Mouse (Mus musculus): ENCODE measurements around the gene Rab40c. TPM values are rescaled to one million over a fixed set of nuclear protein-coding genes. Genes with fewer than 3 reads are reported as not detected.

Gene Rab40c
- polyA plus RNA-seq, 1 experiment from 2014 or later: 36.6 TPM

- no peak overlapping the region for H3K4me3 ChIP-seq
- no peaks in the 10 kb centered on the region for H3K27me3 ChIP-seq
- H3K4me2 ChIP-seq: no peak overlapping the region
- H3K36me3 ChIP-seq: no peaks in the 10 kb centered on the region
- no peaks in the 10 kb centered on the region for H3K9me3 ChIP-seq
- WGBS: 87% methylated on average over 2 of the region's 2 CpGs
- H3K4me1 ChIP-seq: peaks cover 21% of the 10 kb centered on the region
- H3K9ac ChIP-seq: no peak overlapping the region
- ATAC-seq (ENCODE audit: insufficient number of reproducible peaks, insufficient read depth, low FRiP score, low TSS enrichment, low read depth): no peak
- no peak overlapping the region for H3K27ac ChIP-seq
Observed at GRCm38 (mm10) chr17:25869954-25870353, 49.6 kb downstream of the Rab40c start.

- Histone ChIP-seq H3K36me3 (no peaks in the 10 kb centered on the region), H3K4me1 (peaks cover 21% of the 10 kb centered on the region), H3K27ac (no peak overlapping the region), H3K4me2 (no peak overlapping the region), H3K9me3 (no peaks in the 10 kb centered on the region), H3K27me3 (no peaks in the 10 kb centered on the region), H3K9ac (no peak overlapping the region), H3K4me3 (no peak overlapping the region)
- ATAC-seq (ENCODE audit: insufficient number of reproducible peaks, insufficient read depth, low FRiP score, low TSS enrichment, low read depth): no peak
- WGBS: 90% methylated on average over 8 of the region's 8 CpGs
Observed at GRCm38 (mm10) chr17:25869498-25869897, 50.0 kb downstream of the Rab40c start.

- ATAC-seq (ENCODE audit: insufficient number of reproducible peaks, insufficient read depth, low FRiP score, low TSS enrichment, low read depth): peak; percentile 84
- H3K4me2 ChIP-seq: peak within 1 kb of the TSS; percentile 100
- no peaks in the 10 kb centered on the region for H3K9me3 ChIP-seq
- H3K4me3 ChIP-seq: peak within 1 kb of the TSS; percentile 68
- WGBS: under 1% methylated on average over 24 of the region's 24 CpGs
- peak within 1 kb of the TSS; percentile 71 for H3K27ac ChIP-seq
- H3K9ac ChIP-seq: peak within 1 kb of the TSS; percentile 73
- no peaks in the 10 kb centered on the region for H3K27me3 ChIP-seq
- H3K36me3 ChIP-seq: no peaks in the 10 kb centered on the region
- H3K4me1 ChIP-seq: peaks cover 15% of the 10 kb centered on the region
Observed at GRCm38 (mm10) chr17:25868601-25869191, 50.8 kb downstream of the Rab40c start, which contains the start of gene Mcrip2. Gene Mcrip2 (minus strand): TSS chr17:25868764.

- WGBS: under 1% methylated on average over 42 of the region's 42 CpGs
- H3K4me1 ChIP-seq: peaks cover 15% of the 10 kb centered on the region
Observed at GRCm38 (mm10) chr17:25867836-25868600, 51.5 kb downstream of the Rab40c start.

GRCm38 (mm10) chr17:25867509-25867835 lies 52.1 kb downstream of the Rab40c start:
- peak overlapping the region; percentile 68 for H3K4me3 ChIP-seq
- no peaks in the 10 kb centered on the region for H3K36me3 ChIP-seq
- peak overlapping the region; percentile 100 for H3K4me2 ChIP-seq
- ATAC-seq (ENCODE audit: insufficient number of reproducible peaks, insufficient read depth, low FRiP score, low TSS enrichment, low read depth): no peak
- no peak overlapping the region for H3K27ac ChIP-seq
- H3K27me3 ChIP-seq: no peaks in the 10 kb centered on the region
- WGBS: 12% methylated on average over 7 of the region's 7 CpGs
- H3K9ac ChIP-seq: peak overlapping the region; percentile 73
- peaks cover 15% of the 10 kb centered on the region for H3K4me1 ChIP-seq
- H3K9me3 ChIP-seq: no peaks in the 10 kb centered on the region

More at GRCm38 (mm10) chr17:25867836-25868600, 51.5 kb downstream of the Rab40c start:
- Histone ChIP-seq H3K36me3 (no peaks in the 10 kb centered on the region), H3K9ac (peak overlapping the region; percentile 73), H3K9me3 (no peaks in the 10 kb centered on the region), H3K27ac (no peak overlapping the region), H3K4me3 (peak overlapping the region; percentile 68), H3K4me2 (peak overlapping the region; percentile 100), H3K27me3 (no peaks in the 10 kb centered on the region)
- peak; percentile 53; the same call in 1 of the 2 replicates for ATAC-seq (ENCODE audit: insufficient number of reproducible peaks, insufficient read depth, low FRiP score, low TSS enrichment, low read depth)

- peaks cover 20% of the 10 kb centered on the region for H3K4me1 ChIP-seq
- H3K4me2 ChIP-seq: no peak overlapping the region
- no peak for ATAC-seq (ENCODE audit: insufficient number of reproducible peaks, insufficient read depth, low FRiP score, low TSS enrichment, low read depth)
- H3K4me3 ChIP-seq: no peak overlapping the region
- H3K27me3 ChIP-seq: no peaks in the 10 kb centered on the region
- H3K27ac ChIP-seq: no peak overlapping the region
- WGBS: 89% methylated on average over 3 of the region's 3 CpGs
- no peaks in the 10 kb centered on the region for H3K9me3 ChIP-seq
- H3K9ac ChIP-seq: no peak overlapping the region
- no peaks in the 10 kb centered on the region for H3K36me3 ChIP-seq
Observed at GRCm38 (mm10) chr17:25866172-25866571, 53.4 kb downstream of the Rab40c start.

- 88% methylated on average over 11 of the region's 11 CpGs for whole genome bisulfite sequencing
Observed at GRCm38 (mm10) chr17:25865288-25865687, 54.2 kb downstream of the Rab40c start.

GRCm38 (mm10) chr17:25864311-25864710 lies 55.2 kb downstream of the Rab40c start:
- H3K9me3 ChIP-seq: no peaks in the 10 kb centered on the region
- peaks cover 37% of the 10 kb centered on the region for H3K4me1 ChIP-seq
- no peak overlapping the region for H3K27ac ChIP-seq
- no peak overlapping the region for H3K4me3 ChIP-seq
- WGBS: 89% methylated on average over 14 of the region's 14 CpGs
- H3K27me3 ChIP-seq: no peaks in the 10 kb centered on the region
- H3K4me2 ChIP-seq: no peak overlapping the region
- H3K9ac ChIP-seq: no peak overlapping the region; the same call in 1 of the 2 replicates
- ATAC-seq (ENCODE audit: insufficient number of reproducible peaks, insufficient read depth, low FRiP score, low TSS enrichment, low read depth): no peak
- no peaks in the 10 kb centered on the region for H3K36me3 ChIP-seq

More at GRCm38 (mm10) chr17:25865288-25865687, 54.2 kb downstream of the Rab40c start:
- no peak overlapping the region for H3K4me3 ChIP-seq
- no peaks in the 10 kb centered on the region for H3K27me3 ChIP-seq
- no peaks in the 10 kb centered on the region for H3K36me3 ChIP-seq
- H3K4me2 ChIP-seq: no peak overlapping the region
- H3K9ac ChIP-seq: no peak overlapping the region
- H3K9me3 ChIP-seq: no peaks in the 10 kb centered on the region
- no peak overlapping the region for H3K27ac ChIP-seq
- no peak for ATAC-seq (ENCODE audit: insufficient number of reproducible peaks, insufficient read depth, low FRiP score, low TSS enrichment, low read depth)
- peaks cover 27% of the 10 kb centered on the region for H3K4me1 ChIP-seq

GRCm38 (mm10) chr17:25863681-25864080 lies 55.8 kb downstream of the Rab40c start:
- WGBS: 88% methylated on average over 6 of the region's 6 CpGs
- no peak overlapping the region for H3K4me3 ChIP-seq
- H3K36me3 ChIP-seq: 0 out of 2 replicates have a peak, but pooled peaks cover 4% of the 10 kb centered on the region

GRCm38 (mm10) chr17:25861704-25862612 lies 57.6 kb downstream of the Rab40c start:
- 0 out of 2 replicates have a peak, but pooled peaks cover 4% of the 10 kb centered on the region for H3K36me3 ChIP-seq
- WGBS: 9% methylated on average over 6 of the region's 6 CpGs
- no peaks in the 10 kb centered on the region for H3K27me3 ChIP-seq
- H3K4me2 ChIP-seq: peak overlapping the region; percentile 78
- no peak for ATAC-seq (ENCODE audit: insufficient number of reproducible peaks, insufficient read depth, low FRiP score, low TSS enrichment, low read depth)
- no peaks in the 10 kb centered on the region for H3K9me3 ChIP-seq
- peaks cover 24% of the 10 kb centered on the region for H3K4me1 ChIP-seq
- H3K9ac ChIP-seq: peak overlapping the region; percentile 85
- peak overlapping the region; percentile 89 for H3K27ac ChIP-seq
- H3K4me3 ChIP-seq: peak overlapping the region; percentile 71

More at GRCm38 (mm10) chr17:25863681-25864080, 55.8 kb downstream of the Rab40c start:
- no peak for ATAC-seq (ENCODE audit: insufficient number of reproducible peaks, insufficient read depth, low FRiP score, low TSS enrichment, low read depth)
- Histone ChIP-seq H3K4me2 (no peak overlapping the region), H3K4me1 (peaks cover 34% of the 10 kb centered on the region), H3K9me3 (no peaks in the 10 kb centered on the region), H3K27ac (no peak overlapping the region), H3K27me3 (no peaks in the 10 kb centered on the region), H3K9ac (no peak overlapping the region; the same call in 1 of the 2 replicates)

Data from embryonic facial prominence, embryonic 13.5 days (tissue).